Mouse (Mus musculus): ENCODE data around the gene Slc26a9. TPM values are rescaled to one million over a fixed set of nuclear protein-coding genes. Genes with fewer than 3 reads are reported as not detected.
"Not testable (repeated sequence)": the region's sequence is repeated elsewhere in the genome, so short reads cannot be mapped to it uniquely, and the experiment has no call there.

The Slc26a9 gene
- polyA plus RNA-seq, 1 experiment from 2014 or later, result not detected

DNA sequence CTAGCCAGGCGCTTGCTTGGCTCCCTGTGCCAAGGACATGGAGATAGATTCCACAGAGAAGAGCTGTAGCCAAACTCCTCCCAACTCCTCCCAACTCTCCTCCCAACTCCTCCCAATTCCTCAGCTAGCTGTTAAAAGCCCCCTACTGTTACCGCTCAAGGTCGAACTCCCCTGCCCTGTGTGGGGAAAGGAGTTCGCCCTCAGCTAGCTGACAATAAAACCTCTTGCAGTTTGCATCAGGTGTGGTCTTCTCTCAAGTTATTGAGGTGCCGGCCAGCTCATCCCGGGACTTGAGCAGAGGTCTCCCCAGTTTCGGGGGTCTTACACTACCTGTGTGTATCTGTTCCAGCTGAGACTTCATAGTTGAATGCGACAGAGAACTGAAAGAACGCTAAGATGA is 76.5 kb downstream of the Slc26a9 start:
- H3K9me3 ChIP-seq (replicated peaks); H3K27ac ChIP-seq (replicated peaks); H3K36me3 ChIP-seq; H3K4me3 ChIP-seq; DNase-seq (ENCODE audit: low spot score); H3K4me1 ChIP-seq; H3K27me3 ChIP-seq (ENCODE audit: low read depth, poor library complexity, severe bottlenecking): not testable (repeated sequence)
- 80% methylated on average over 9 of the region's 9 CpGs for WGBS

DNA sequence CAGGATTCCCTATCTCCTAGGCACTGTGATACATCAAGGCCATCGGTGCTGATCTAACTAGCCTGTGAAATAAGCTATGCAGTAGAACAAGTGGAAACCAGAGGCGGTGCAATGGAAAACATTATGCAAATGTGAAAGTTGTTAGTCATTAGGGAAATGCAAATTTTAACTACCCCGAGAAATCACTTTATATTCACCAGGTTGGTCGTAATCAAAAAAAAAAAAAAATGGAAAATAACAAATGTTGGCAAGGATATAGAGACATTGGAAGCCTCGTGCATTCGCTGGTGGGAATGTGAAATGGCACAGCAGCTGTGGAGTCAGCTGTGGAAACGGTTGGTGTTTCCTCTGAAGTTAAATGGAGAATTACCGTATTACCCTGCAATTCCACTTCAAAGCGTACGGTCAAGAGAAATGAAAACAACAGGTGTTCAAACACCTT is 77.1 kb downstream of the Slc26a9 start:
- no peaks in the 10 kb centered on the region for H3K9me3 ChIP-seq (replicated peaks)
- no peaks in the 10 kb centered on the region for H3K27me3 ChIP-seq (ENCODE audit: low read depth, poor library complexity, severe bottlenecking)
- H3K27ac ChIP-seq (replicated peaks), result no peak overlapping the region
- H3K36me3 ChIP-seq, result no peaks in the 10 kb centered on the region
- H3K4me1 ChIP-seq, result no peaks in the 10 kb centered on the region
- WGBS, result 92% methylated on average over 10 of the region's 10 CpGs
- no peak overlapping the region for H3K4me3 ChIP-seq
- DNase-seq (ENCODE audit: low spot score), result no peak

Other genes with a start within 250 kb of the Slc26a9 start
- gene Srgap2, start 216.7 kb upstream of the Slc26a9 start, polyA plus RNA-seq (2016; fragmentation: Nextera tagmentation; extraction: Ambion mirVana), result 16.9 and 18.7 TPM in 2 replicates
- gene Fam72a, start 216.1 kb upstream of the Slc26a9 start, polyA plus RNA-seq (2016; fragmentation: Nextera tagmentation; extraction: Ambion mirVana), result 4.4 and 5.7 TPM in 2 replicates
- gene Avpr1b, start 144.8 kb upstream of the Slc26a9 start, polyA plus RNA-seq (2016; fragmentation: Nextera tagmentation; extraction: Ambion mirVana), result 0.04 TPM in 1 of 2 replicates, not detected in the other
- 0.07 TPM in 1 of 2 replicates, not detected in the other for gene Ctse, start 105.7 kb upstream of the Slc26a9 start, polyA plus RNA-seq (2016; fragmentation: Nextera tagmentation; extraction: Ambion mirVana)
- gene Rab7b, start 55.3 kb upstream of the Slc26a9 start, polyA plus RNA-seq (2016; fragmentation: Nextera tagmentation; extraction: Ambion mirVana), result 0.77 and 1.4 TPM in 2 replicates
- 1.7 and 1.8 TPM in 2 replicates for gene Pm20d1, start 53.4 kb downstream of the Slc26a9 start, polyA plus RNA-seq (2016; fragmentation: Nextera tagmentation; extraction: Ambion mirVana)
- gene Slc41a1, start 83.5 kb downstream of the Slc26a9 start, polyA plus RNA-seq (2016; fragmentation: Nextera tagmentation; extraction: Ambion mirVana), result 11.4 and 12.1 TPM in 2 replicates
- 10.2 and 13.7 TPM in 2 replicates for gene Rab29, start 123.2 kb downstream of the Slc26a9 start, polyA plus RNA-seq (2016; fragmentation: Nextera tagmentation; extraction: Ambion mirVana)
- gene Nucks1, start 166.5 kb downstream of the Slc26a9 start, polyA plus RNA-seq (2016; fragmentation: Nextera tagmentation; extraction: Ambion mirVana), result 103 and 104 TPM in 2 replicates
- 18.6 and 22.3 TPM in 2 replicates for gene Slc45a3, start 218.9 kb downstream of the Slc26a9 start, polyA plus RNA-seq (2016; fragmentation: Nextera tagmentation; extraction: Ambion mirVana)